Mouse (Mus musculus): ENCODE measurements at regions not wholly inside any gene's neighbourhood (a gene's known extent, or its start where the extent isn't known, plus 50 kb on each side); places are given as distances from the start of the nearest gene placed in this dataset.

DNA sequence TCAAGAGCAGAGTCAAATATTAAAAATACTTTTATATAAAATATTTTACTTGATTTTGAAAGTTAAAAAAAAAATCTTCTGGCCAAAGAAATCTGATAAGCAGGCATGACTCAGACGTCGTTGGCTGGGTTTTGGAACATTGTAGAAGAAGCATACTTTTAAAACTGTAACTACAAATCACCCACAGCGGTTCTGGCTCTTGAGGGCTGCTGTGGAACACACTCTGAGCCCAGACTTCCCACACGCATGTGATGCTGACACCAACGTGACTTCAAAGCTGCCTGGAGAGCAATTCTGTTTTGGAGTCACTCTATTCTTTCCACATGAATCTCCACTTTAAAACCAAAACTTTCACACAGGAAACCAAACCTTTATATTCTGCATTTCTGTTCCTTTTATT lies 1649.2 kb downstream of the Efnb2 start:
- DNase-seq: no peak

- DNase-seq: no peak
Observed at GRCm38 (mm10) chr8:6991516-6991915, 1669.5 kb downstream of the Efnb2 start.

GRCm38 (mm10) chr8:6989359-6990095 lies 1671.5 kb downstream of the Efnb2 start:
- DNase-seq: no peak

- DNase-seq: no peak
Observed at GRCm38 (mm10) chr8:6973961-6974360, 1687.1 kb downstream of the Efnb2 start.

DNA sequence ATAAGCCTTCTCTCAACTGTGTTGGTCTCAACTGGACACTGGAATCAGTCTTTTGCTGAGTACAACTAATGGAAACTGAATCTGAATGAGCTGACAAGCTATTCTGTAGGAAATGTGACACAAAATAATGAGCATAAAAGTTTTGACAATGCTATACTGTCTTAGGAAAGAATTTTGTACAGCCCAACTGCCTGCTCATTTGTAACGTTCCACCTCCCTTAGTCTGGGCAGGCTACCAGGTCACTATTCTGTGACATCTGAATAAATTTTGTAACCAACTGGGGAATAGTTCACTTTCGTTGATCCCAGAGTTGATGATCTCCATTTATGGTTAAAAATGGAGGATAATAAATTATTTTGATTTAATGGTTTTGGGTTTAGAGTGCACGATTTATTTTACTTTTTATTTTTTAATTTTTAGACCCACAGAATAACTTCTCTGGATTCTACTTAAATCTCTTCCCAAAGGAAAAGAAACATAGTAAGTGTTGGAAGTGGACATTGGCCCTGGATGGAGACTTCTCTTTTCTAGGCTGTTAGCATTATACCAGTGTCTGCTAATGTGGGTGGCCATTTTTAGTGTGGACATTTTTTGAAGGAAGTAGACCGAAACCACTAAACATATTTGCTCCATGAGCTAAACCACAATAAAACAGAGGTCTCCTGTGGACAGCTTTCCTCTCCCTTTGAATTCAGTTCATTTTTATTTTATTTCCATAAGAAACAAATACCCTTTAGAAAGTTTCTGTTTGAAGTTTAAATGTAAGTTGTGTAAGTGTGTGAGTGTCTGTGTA lies 1697.8 kb downstream of the Efnb2 start:
- no peak for DNase-seq

DNA sequence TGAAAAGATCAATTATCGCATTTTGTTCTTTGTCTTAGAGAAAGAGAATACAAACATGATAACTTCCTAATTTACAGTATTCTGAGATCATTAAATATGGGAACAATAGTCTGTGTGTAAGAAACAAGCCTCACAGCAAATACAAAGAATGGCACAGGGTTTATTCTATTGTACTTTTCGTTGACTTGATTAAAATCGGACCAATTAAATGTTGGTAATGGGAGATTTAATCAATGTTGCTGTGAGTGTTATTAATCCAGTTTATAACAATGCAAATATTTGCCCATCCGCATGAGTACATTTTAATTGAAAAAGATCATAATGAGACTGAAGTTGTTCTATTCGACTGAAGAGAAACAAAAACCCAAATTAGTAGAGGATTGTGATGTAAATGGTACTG lies 1703.0 kb downstream of the Efnb2 start:
- no peak for DNase-seq

DNA sequence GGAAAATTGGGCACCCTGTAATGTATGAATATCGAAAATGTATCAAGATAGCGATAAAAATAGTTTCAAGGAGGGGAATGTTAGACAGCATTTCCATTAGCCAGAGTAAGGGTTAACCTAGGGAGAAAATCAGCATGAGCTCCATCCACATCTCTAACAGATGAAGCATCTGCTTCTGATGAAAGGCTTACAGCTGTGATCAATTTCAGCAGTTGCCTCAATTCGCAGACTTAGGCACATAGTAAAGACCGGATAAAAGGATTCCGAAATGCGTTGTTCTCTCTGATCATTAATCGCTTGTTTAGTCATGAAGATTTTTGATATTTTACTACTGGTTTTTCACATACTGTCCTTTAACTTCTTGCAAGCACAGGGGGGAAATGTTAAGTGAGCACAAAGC lies 1706.8 kb downstream of the Efnb2 start:
- DNase-seq: no peak

- DNase-seq: no peak
Observed at GRCm38 (mm10) chr8:6922467-6922866, 1738.6 kb downstream of the Efnb2 start.

GRCm38 (mm10) chr8:6907682-6908081 lies 1753.4 kb downstream of the Efnb2 start:
- no peak for DNase-seq

GRCm38 (mm10) chr8:6891456-6891855 lies 1769.6 kb downstream of the Efnb2 start:
- no peak for DNase-seq

- DNase-seq: no peak
Observed at GRCm38 (mm10) chr8:6886779-6887402, 1774.2 kb downstream of the Efnb2 start.

- DNase-seq: no peak
Observed at GRCm38 (mm10) chr8:6884828-6885227, 1776.2 kb downstream of the Efnb2 start.

DNA sequence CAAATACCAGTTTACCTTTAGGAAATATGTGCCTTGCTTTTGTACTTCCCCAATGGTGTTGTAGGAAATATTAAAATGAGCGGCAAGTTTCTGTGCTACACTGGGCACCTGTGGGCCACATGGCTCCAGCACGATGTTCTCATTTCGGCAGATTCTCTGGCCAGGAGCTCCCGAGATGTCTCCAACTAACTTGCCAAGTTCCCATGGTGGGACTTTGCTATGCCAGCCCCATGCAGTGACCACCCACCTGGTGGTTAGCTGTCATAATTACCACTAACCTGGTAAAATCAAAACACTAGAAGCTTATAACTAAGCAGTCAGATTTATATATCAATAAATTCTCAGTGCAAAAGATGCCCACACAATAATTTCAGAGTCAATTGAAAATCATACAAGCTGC lies 1777.5 kb upstream of the Slc10a2 start:
- no peak for DNase-seq

Measured in lung, adult 18-20 months (tissue).